Mouse (Mus musculus) kidney, postnatal 25 days (tissue): ENCODE results near the gene Ift88.

ENCODE experiments used
- DNase-seq, 2 experiments: peaks; one replicate each; pipeline ENCODE4 v3.0.0; 2021; ENCODE audit warnings: mixed read lengths in 2 of 2

Ift88 gene

GRCm38 (mm10) chr14:57423432-57424211 lies at the start of gene Ift88:
Gene Ift88 (plus strand): TSS chr14:57424062.
- DNase-seq = peak; percentile 93 to 96

- DNase-seq = no peak
These were observed 48.7 kb upstream of the Ift88 start for GRCm38 (mm10) chr14:57375205-57375604.

- no peak for DNase-seq
These were observed 47.8 kb upstream of the Ift88 start for GRCm38 (mm10) chr14:57376016-57376415.

GRCm38 (mm10) chr14:57376956-57377355 lies 46.9 kb upstream of the Ift88 start:
- peak; percentile 79 to 93 for DNase-seq

GRCm38 (mm10) chr14:57377531-57377930 lies 46.3 kb upstream of the Ift88 start:
- peak; percentile 45 to 81 for DNase-seq

- DNase-seq = no peak
These were observed 38.2 kb upstream of the Ift88 start for GRCm38 (mm10) chr14:57385667-57386066.

- peak; percentile 31 to 57 for DNase-seq
These were observed 36.9 kb upstream of the Ift88 start for GRCm38 (mm10) chr14:57386758-57387561.

GRCm38 (mm10) chr14:57391621-57392020 lies 32.2 kb upstream of the Ift88 start:
- DNase-seq = no peak

- DNase-seq = no peak
These were observed 31.6 kb upstream of the Ift88 start for GRCm38 (mm10) chr14:57392278-57392677.

GRCm38 (mm10) chr14:57395470-57395869 lies 28.4 kb upstream of the Ift88 start:
- peak; percentile 70 to 79 for DNase-seq

GRCm38 (mm10) chr14:57397221-57397620 lies 26.6 kb upstream of the Ift88 start:
- DNase-seq = peak; percentile 65 to 85

GRCm38 (mm10) chr14:57398065-57398757 lies 25.7 kb upstream of the Ift88 start, which contains the start of gene Cryl1:
Gene Cryl1 (minus strand): TSS chr14:57398529.
- peak; percentile 98 to 99 for DNase-seq

- DNase-seq = peak; percentile 35 to 58
These were observed 24.9 kb upstream of the Ift88 start for GRCm38 (mm10) chr14:57398813-57399427.

- no peak for DNase-seq
These were observed 21.0 kb upstream of the Ift88 start for GRCm38 (mm10) chr14:57402815-57403214.

GRCm38 (mm10) chr14:57407039-57407987 lies 16.5 kb upstream of the Ift88 start:
- DNase-seq = peak; percentile 74 to 92

- DNase-seq = no peak
These were observed 15.8 kb upstream of the Ift88 start for GRCm38 (mm10) chr14:57408100-57408499.

GRCm38 (mm10) chr14:57409106-57409505 lies 14.8 kb upstream of the Ift88 start:
- no peak for DNase-seq

GRCm38 (mm10) chr14:57412166-57412565 lies 11.7 kb upstream of the Ift88 start:
- no peak for DNase-seq

GRCm38 (mm10) chr14:57417187-57417586 lies 6.7 kb upstream of the Ift88 start:
- DNase-seq = no peak

GRCm38 (mm10) chr14:57424212-57424561 lies 325 bp downstream of the Ift88 start:
- DNase-seq = no peak

- no peak for DNase-seq
These were observed 6.6 kb downstream of the Ift88 start for GRCm38 (mm10) chr14:57430451-57430850.

- no peak for DNase-seq
These were observed 28.7 kb downstream of the Ift88 start for GRCm38 (mm10) chr14:57452516-57452915.
